Mouse (Mus musculus): ENCODE measurements around the gene Pde4a.
"Not testable (repeated sequence)": the region's sequence is repeated elsewhere in the genome, so short reads cannot be mapped to it uniquely, and the experiment has no call there.

The Pde4a gene

DNA sequence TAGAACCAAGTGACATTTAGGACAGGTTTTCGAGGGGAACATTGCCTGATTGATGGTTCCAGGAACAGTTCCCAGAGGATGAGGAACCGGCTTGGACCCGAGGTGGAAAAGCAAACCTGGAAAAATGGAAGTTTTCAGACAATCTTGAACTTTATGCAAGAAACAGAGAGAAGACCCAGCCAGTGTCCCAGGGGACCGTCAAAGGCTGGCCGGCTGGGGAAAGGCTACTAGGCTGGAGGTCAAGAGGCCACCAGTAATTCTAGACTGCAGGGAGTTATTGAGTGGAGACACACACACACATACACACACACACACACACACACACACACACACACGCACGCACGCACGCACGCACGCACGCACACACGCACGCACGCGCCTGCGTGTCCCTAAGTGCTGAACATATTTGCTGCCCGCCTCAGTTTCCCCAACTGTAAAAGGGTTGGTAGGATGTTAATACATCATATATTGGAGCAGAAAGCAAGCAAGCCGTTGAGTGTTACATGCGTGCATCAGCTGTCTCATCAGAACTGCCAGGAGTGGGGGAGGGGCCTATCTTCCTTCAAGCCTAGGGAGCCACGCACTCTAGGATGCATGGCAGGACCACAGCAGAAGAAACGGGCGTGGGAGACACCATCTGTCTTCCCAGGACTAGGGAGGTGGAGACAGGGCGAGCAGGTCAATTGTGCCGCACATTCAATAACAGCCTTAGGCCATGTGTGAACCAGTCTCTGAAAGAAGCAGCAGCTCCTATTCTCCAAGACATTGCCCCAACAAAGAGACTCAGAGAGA, 50.7 kb downstream of the Pde4a start:
- DNase-seq (ENCODE audit: low spot score in 2 of 2): peak; percentile 38 to 59

DNA sequence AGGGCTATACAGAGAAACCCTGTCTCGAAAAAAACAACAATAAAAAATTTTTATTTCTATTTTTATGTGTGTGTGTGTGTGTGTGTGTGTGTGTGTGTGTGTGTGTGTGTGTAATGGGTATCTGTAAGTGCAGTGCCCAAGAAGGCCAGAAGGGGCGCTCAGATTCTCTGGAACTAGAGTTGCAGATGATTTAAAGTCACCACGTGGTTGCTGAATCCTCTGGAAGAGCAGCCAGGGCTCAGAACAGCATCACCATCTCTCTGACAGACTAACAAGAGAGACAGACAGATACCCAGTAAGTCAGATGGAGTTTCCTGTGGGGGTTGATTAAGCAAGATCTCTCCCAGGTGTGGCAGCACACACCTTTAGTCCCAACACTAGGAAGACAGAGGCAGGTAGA, 54.3 kb downstream of the Pde4a start:
- DNase-seq (ENCODE audit: low spot score in 2 of 2): no peak

DNA sequence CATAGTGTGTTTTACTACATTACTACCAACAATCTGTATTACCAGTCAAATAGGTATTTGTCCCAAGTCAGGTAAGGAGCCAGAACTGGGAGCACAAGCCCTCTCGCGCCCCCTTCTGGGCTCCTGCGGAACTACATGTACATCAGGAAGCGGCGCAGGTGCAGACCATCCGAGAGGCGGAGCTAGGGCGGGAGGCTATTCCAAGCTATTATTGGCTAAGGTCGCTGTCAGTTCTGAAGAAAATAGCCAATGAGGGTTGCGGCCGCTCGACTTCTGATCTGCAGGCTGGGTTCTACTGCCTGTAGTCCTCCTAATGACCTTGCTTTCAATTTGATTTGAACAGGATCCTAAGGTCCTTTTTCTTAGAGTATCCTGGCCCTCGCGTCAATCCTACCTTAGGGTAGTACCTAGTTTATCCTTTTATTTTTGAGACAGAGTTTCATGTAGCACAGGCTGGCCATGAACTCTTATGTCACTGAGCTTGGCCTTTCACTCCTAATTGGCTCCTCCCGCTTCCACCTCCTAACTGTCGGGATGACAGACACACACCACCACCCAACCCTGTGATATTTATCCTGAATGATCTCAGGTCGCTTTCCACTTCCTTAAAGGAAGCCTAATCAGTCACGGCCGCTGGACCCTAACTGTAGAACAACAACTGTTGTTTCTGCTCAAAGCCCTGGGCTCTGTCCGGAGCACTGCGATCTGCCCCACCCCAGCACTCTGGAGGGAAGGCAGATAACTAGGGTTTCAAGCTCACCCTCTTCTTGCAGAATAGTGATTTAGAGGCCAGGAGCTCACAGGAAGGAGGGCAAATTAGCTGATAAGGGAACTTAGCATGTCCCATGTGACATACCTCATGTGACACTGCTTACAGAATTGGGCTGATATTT, 55.2 kb downstream of the Pde4a start:
- DNase-seq (ENCODE audit: low spot score in 2 of 2): peak; percentile 95

- DNase-seq (ENCODE audit: low spot score in 2 of 2): no peak
These were observed 55.9 kb downstream of the Pde4a start for GRCm38 (mm10) chr9:21221383-21221929.

GRCm38 (mm10) chr9:21223490-21223889, 58.0 kb downstream of the Pde4a start:
- not testable (repeated sequence) for DNase-seq (ENCODE audit: low spot score in 2 of 2)

GRCm38 (mm10) chr9:21223906-21224305, 58.4 kb downstream of the Pde4a start:
- DNase-seq (ENCODE audit: low spot score in 2 of 2): no peak

DNA sequence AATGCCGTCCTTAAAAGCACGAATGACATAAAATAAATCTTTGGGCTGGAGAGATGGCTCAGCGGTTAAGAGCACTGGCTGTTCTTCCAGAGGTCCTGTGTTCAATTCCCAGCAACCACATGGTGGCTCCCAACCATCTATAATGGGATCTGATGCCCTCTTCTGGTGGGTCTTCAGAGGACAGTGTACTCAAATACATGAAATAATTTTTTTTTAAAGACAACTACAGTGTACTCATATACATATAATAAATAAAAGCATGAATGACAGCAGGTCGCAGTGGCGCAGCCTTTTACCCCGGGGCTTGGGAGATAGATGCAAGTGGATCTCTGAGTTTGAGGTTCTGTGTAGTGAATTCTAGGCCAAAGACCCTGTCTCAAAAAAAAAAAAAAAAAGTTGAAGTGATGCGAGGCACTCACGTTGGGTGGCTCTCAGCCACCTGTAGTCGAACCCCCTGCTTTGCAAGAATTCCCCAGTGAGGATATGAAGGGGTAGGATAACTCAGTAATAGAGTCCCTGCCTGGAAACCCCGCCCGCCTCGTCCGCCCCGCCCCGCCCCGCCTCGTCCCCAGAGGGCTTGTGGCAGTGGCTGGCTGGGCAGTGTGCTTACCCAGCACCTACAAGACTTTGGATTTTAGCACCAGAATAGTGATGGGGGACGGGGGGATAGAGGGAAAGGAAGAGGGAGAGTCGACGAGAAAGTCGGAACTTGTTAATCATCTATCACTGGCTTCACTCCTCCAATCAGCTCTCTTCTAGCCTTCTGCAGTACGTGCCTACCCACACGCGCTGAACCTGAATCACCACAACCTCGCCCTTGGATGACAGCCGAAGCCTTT, 59.3 kb downstream of the Pde4a start:
- DNase-seq (ENCODE audit: low spot score in 2 of 2): peak in 1 of 2 experiments; percentile 37

- DNase-seq (ENCODE audit: low spot score in 2 of 2): no peak
These were observed 59.9 kb downstream of the Pde4a start for GRCm38 (mm10) chr9:21225415-21225758.

DNA sequence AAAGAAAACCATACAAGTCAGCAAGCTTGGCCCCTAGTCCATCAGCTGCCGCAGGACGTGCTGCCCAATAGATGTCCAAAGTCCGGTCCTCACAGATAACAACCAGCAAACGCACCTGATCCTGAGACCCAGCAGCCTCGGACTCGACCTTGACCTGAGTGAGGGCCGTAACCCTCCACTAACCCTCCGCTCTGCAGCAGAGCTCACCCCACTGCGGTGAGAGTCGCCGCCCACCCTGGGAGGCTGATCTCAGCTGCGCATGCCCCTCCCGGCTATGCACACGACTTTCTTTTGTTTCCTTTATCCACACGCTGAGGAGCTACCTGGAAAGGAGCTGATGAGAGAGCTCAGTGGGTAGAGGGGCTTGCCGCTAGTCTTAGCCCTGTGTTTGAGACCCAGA, 61.8 kb downstream of the Pde4a start:
- DNase-seq (ENCODE audit: low spot score in 2 of 2): peak in 1 of 2 experiments; percentile 34

DNA sequence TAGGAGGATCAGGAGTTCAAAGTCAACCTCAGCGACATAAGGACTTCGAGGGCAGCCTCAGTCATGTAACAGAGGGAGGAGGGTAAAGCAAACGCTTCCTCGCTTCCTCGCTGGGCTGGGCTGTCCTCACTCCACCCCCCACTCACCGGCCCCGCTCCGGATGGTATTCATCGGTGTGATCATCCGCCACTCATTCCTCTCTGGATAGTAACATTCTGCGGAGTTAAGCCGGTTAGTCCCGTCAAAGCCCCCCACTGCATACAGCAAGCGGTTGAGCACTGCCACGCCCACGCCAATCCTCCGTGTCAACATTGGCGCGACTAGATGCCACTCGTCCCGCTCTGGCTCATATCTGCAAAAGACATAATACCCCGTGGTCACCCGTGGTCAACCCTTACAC, 66.0 kb downstream of the Pde4a start:
- DNase-seq (ENCODE audit: low spot score in 2 of 2): no peak

DNA sequence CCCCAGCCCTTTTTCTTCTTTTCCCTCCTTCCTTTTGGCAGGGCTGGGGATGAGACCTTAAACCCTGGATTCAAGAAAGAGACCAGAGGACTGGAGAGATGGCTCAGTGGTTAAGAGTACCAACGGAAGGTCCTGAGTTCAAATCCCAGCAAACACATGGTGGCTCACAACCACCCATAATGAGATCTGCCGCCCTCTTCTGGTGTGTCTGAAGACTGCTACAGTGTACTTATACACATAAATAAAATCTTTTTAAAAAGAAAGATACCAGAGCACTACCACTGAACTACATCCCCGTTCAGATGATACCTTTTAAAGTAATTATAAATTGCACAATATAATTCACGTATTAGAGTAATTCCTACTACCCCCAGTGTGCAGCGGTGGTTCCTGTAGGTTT, 67.4 kb downstream of the Pde4a start:
- DNase-seq (ENCODE audit: low spot score in 2 of 2): no peak

DNA sequence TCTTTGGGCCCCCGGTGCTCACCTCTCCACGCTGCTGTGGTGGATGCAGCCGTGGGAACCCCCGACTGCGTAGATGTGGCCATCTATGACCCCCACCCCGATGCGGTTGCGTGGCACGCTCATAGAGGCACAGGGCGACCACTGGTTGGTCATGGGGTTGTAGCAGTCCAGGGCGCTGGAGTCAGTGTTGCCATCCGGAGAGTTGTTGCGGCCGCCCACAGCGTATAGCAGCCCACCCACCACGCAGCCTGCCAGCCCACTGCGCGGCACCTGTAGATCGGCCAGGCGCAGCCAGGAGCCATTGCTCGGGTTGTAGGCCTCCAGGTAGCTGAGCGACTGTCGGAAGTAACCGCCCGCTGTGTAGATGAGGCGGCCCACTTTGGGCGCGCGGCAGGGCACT, 67.9 kb downstream of the Pde4a start:
- no peak for DNase-seq (ENCODE audit: low spot score in 2 of 2)

DNA sequence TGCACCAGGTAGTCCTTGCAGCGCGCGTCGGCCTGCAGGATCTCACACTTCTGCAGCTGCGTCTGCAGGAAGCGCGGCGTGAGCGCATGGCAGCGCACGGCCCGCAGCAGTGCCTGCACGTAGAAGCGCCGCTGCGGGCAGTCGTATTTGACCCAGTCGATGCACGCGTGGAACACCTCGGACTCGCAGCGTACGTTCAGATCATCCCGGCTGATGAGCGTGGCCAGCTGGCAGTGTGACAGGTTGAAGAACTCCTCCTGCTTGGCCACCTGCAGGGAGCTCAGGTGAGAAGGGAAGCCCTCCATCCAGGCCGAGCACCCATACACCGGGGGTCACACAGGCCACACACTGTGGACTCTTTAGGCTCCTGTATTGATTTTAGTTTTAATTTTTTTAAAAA, 68.3 kb downstream of the Pde4a start:
- no peak for DNase-seq (ENCODE audit: low spot score in 2 of 2)

DNA sequence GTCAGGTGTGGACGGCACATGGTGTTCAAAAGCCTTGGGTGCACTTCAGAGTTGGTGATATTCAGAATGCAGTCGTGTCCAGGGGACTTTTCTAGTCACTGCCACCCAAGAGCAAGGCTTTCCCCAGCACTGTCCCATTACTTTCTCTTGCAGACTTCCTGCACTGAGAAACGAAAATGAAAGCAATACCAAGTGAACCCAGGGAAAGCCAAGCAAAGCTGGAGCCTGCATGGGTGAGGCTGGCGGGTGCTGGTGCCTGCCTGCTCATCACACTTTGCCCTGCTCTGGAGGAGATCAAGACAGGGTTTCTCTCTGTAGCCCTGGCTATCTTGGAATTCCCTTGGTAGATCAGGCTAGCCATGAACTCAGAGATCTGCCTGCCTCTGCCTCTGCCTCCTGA, 69.8 kb downstream of the Pde4a start:
- DNase-seq (ENCODE audit: low spot score in 2 of 2): peak in 1 of 2 experiments; percentile 1

DNA sequence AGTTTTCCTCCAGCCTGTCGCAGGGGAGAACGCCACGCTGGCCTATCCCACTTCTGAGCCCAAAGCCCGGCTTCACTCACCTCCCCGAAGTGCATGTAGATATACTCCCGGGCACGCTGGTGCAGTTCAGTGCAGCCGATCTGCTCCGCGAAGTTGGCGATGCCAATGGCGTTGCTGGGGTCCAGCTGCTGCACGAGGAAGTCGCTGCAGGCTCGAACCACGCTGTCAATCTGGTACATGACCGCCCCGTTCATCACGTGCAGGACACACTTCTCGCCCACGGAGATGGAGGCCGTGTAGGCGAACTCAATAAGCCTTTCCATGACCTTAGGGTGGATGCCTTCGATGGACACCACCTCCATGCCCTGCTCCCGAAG, 71.5 kb downstream of the Pde4a start:
- DNase-seq (ENCODE audit: low spot score in 2 of 2): no peak

GRCm38 (mm10) chr9:21237368-21238003, 72.0 kb downstream of the Pde4a start:
- peak; percentile 36 to 42 for DNase-seq (ENCODE audit: low spot score in 2 of 2)

DNA sequence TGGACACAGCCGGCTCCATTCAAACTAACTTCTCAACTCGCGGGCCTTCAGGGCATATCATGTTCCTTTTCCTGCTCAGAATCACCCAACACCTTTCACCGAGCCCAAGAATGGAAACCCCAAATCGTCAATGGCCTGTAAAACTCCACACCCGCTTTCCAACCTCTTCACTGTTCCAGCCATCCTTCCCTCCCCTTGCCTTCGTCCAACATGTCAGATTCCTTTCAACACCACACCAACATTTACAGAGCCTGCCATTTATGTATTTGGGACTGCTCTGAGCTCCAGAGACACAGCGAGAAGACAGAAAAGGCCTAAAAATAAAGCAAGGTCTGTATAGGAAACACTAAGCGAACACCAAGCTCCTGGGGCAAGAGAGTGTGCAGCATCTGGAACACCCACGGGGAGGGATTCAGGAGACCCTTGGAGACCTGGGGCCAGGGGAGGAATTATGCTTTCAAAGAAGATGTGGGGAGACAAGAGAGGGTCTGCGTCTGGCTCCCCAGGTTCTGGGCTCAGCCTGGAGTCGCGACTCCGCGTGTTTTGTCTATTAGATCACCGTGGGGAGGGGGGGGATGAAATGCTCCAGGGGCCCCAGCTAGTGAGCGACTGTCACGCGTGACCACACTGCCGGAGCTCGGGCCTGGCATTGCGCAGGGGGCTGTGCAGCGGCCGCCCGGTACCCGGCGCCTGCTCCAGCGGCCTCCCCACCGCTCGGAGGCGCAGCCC, 72.7 kb downstream of the Pde4a start:
- peak in 1 of 2 experiments; percentile 41 for DNase-seq (ENCODE audit: low spot score in 2 of 2)

GRCm38 (mm10) chr9:21238733-21239464, 73.4 kb downstream of the Pde4a start, which contains the start of gene Keap1:
Gene Keap1, minus strand, starts transcription at chr9:21239361.
- peak; percentile 61 to 75 for DNase-seq (ENCODE audit: low spot score in 2 of 2)

GRCm38 (mm10) chr9:21239465-21239848, 73.9 kb downstream of the Pde4a start:
- no peak for DNase-seq (ENCODE audit: low spot score in 2 of 2)

- peak; percentile 86 to 89 for DNase-seq (ENCODE audit: low spot score in 2 of 2)
These were observed 75.8 kb downstream of the Pde4a start for GRCm38 (mm10) chr9:21241343-21241742.

All from right cerebral cortex, adult 2 months (tissue).